Mouse (Mus musculus) liver, postnatal 0 days (tissue): ENCODE data around the gene Bri3.

Experiments
- CTCF ChIP-seq: sonication (generic); IDR thresholded peaks from 2 replicates; pipeline ENCODE4 v1.5.1; 2016; ENCODE audit warnings: antibody characterized with exemption, low read depth
- EP300 ChIP-seq: IDR thresholded peaks from 2 replicates; pipeline ENCODE4 v1.6.1; 2016; ENCODE audit warnings: antibody characterized with exemption, low read depth, mild to moderate bottlenecking

DNA sequence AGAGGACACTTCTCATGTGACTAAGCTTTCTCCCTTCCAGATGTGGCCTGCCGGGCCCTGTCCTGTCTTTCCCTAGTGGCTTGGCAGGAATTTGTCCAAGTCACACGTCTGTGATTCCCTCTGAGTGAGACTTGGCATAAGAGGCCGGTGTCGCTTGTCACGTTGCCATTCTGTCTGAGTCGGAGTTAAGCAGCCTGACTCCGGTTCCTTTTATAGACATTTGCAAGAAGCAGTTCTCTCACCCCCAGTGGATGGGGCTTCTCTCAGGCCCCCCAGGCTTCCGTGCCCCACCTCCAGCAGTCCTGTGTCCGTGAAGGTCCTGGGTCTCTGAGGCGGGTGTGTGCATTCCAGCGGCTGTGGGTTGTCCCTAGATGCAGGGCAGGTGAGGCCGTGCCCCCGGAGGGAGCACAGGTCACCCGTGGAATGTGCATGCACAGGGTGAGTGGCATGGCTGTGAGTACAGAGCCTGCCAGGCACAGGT lies 13.9 kb downstream of the Bri3 start:
- TF ChIP-seq CTCF (no peak), EP300 (no peak)
